Mouse (Mus musculus): Measurements from ENCODE around the gene Espl1. TPM values are rescaled to one million over a fixed set of nuclear protein-coding genes. Genes with fewer than 3 reads are reported as not detected.

Gene Espl1
- 49.8 and 52.5 TPM in 2 replicates for total RNA-seq (2012; rRNA removed)
- 100 to 1,000 TPM in 1 of 2 experiments, 10 to 100 TPM in 1; 94.1 to 142 TPM for polyA plus RNA-seq (2012; ENCODE audit: insufficient read depth in 1 of 2, insufficient read length in 2 of 2, low read depth in 1 of 2, low replicate concordance in 2 of 2, missing spikeins in 1 of 2)

- DNase-seq (ENCODE audit: low read depth, low spot score), result peak; percentile 99
- Histone ChIP-seq H3K9ac (ENCODE audit: control insufficient read depth, low read depth, low read length, poor library complexity, severe bottlenecking) (peak within 1 kb of the TSS; percentile 77), H3K9me3 (replicated peaks; ENCODE audit: insufficient read depth, low read length) (no peaks in the 10 kb centered on the region), H3K4me1 (ENCODE audit: control insufficient read depth in 1 of 2, insufficient read depth in 2 of 2, low read length in 2 of 2) (peaks cover 4 to 8% of the 10 kb centered on the region in 2 experiments; a peak in 3 of 4 replicates), H3K36me3 (ENCODE audit: control insufficient read depth in 1 of 2, insufficient read depth in 2 of 2, low read length in 2 of 2) (peaks cover 2 to 15% of the 10 kb centered on the region in 2 experiments), H3K79me2 (ENCODE audit: control insufficient read depth, insufficient read depth, low read length, poor library complexity) (peaks cover 29% of the 10 kb centered on the region), H3K27ac (ENCODE audit: control insufficient read depth, low read depth, low read length) (peak within 1 kb of the TSS; percentile 33), H3K27me3 (ENCODE audit: control insufficient read depth in 1 of 2, insufficient read depth in 2 of 2, low read length in 2 of 2) (no peaks in the 10 kb centered on the region), H3K4me3 (ENCODE audit: control insufficient read depth in 1 of 2, insufficient read depth in 1 of 2, low read depth in 2 of 2, low read length in 2 of 2) (peak within 1 kb of the TSS; percentile 61 to 72)
- no peak for TF ChIP-seq SMC3 (IDR thresholded peaks at IDR 0.05; ENCODE audit: low read depth, low read length)
- no peak for TF ChIP-seq ZC3H11A (IDR thresholded peaks at IDR 0.05; ENCODE audit: low read depth, low read length)
- no peak for TF ChIP-seq EP300 (IDR thresholded peaks at IDR 0.05; ENCODE audit: low read depth in 1 of 2, low read length in 2 of 2)
- no peak for TF ChIP-seq CTCF (IDR thresholded peaks at IDR 0.05 in 2 of 3, conservative IDR thresholded peaks at IDR 0.05 in 1 of 3; ENCODE audit: control insufficient read depth in 1 of 3, insufficient read depth in 1 of 3, low read depth in 2 of 3, low read length in 3 of 3, poor library complexity in 1 of 3, severe bottlenecking in 1 of 3)
- no peak for TF ChIP-seq MEF2A (IDR thresholded peaks at IDR 0.05; ENCODE audit: extremely low read depth, insufficient replicate concordance, low read depth, low read length, poor library complexity, severe bottlenecking)
- TF ChIP-seq RAD21 (IDR thresholded peaks at IDR 0.05; ENCODE audit: low read depth, low read length), result no peak
- peak; percentile 34; the same call in 1 of the 2 replicates for TF ChIP-seq GATA1 (IDR thresholded peaks at IDR 0.05; ENCODE audit: low read depth, low read length)
- TF ChIP-seq ZMIZ1 (IDR thresholded peaks at IDR 0.05; ENCODE audit: low read depth, low read length), result peak; percentile 98
- no peak for TF ChIP-seq MYB (IDR thresholded peaks at IDR 0.05; ENCODE audit: low read depth, low read length)
- peak; percentile 72 for TF ChIP-seq CHD2 (IDR thresholded peaks at IDR 0.05; ENCODE audit: low read length)
- TF ChIP-seq KAT2A (conservative IDR thresholded peaks at IDR 0.05; ENCODE audit: low read depth, low read length), result peak; percentile 97
- TF ChIP-seq USF1 (IDR thresholded peaks at IDR 0.05; ENCODE audit: low read depth, low read length), result peak; percentile 100
- TF ChIP-seq TCF12 (IDR thresholded peaks at IDR 0.05; ENCODE audit: low read depth, low read length), result peak; percentile 74
- 0 out of 2 replicates have a peak, but pooled peaks have one; percentile 57 for TF ChIP-seq BHLHE40 (IDR thresholded peaks at IDR 0.05; ENCODE audit: borderline replicate concordance, low read depth, low read length)
- no peak for TF ChIP-seq UBTF (IDR thresholded peaks at IDR 0.05; ENCODE audit: borderline replicate concordance, insufficient read depth, low read depth, low read length)
- TF ChIP-seq E2F4 (IDR thresholded peaks at IDR 0.05; ENCODE audit: borderline replicate concordance, low read depth, low read length), result peak; percentile 99
- no peak for TF ChIP-seq MAFK (IDR thresholded peaks at IDR 0.05; ENCODE audit: borderline replicate concordance, low read depth, low read length)
- TF ChIP-seq MAZ (IDR thresholded peaks at IDR 0.05; ENCODE audit: low read depth, low read length), result no peak; the same call in 1 of the 2 replicates
- TF ChIP-seq HCFC1 (IDR thresholded peaks at IDR 0.05; ENCODE audit: low read depth, low read length), result peak; percentile 100
- TF ChIP-seq MAX (IDR thresholded peaks at IDR 0.05; ENCODE audit: low read length), result peak; percentile 99
- TF ChIP-seq NRF1 (IDR thresholded peaks at IDR 0.05; ENCODE audit: insufficient read depth, low read depth, low read length, poor library complexity, severe bottlenecking), result peak; percentile 52; the same call in 1 of the 2 replicates
- TF ChIP-seq RCOR1 (IDR thresholded peaks at IDR 0.05; ENCODE audit: low read depth, low read length), result peak; percentile 30; the same call in 1 of the 2 replicates
- TF ChIP-seq TBP (IDR thresholded peaks at IDR 0.05; ENCODE audit: low read depth, low read length), result peak; percentile 95
- TF ChIP-seq GABPA (IDR thresholded peaks at IDR 0.05; ENCODE audit: low read depth, low read length), result no peak
- peak; percentile 89 for TF ChIP-seq ELF1 (IDR thresholded peaks at IDR 0.05; ENCODE audit: low read depth, low read length)
- TF ChIP-seq SIN3A (IDR thresholded peaks at IDR 0.05; ENCODE audit: low read length), result peak; percentile 99
- TF ChIP-seq NELFE (IDR thresholded peaks at IDR 0.05; ENCODE audit: low read depth, low read length), result peak; percentile 93
- peak; percentile 87 to 95 for TF ChIP-seq USF2 (IDR thresholded peaks at IDR 0.05; ENCODE audit: borderline replicate concordance in 1 of 2, insufficient read depth in 1 of 2, low read depth in 1 of 2, low read length in 2 of 2)
- TF ChIP-seq POLR2AphosphoS5 (IDR thresholded peaks at IDR 0.05; ENCODE audit: borderline replicate concordance, low read depth, low read length), result no peak
- no peak for TF ChIP-seq JUND (IDR thresholded peaks at IDR 0.05; ENCODE audit: low read depth, low read length)
- peak; percentile 99 for TF ChIP-seq MXI1 (IDR thresholded peaks at IDR 0.05; ENCODE audit: low read depth, low read length)
- TF ChIP-seq ETS1 (IDR thresholded peaks at IDR 0.05; ENCODE audit: low read depth, low read length), result peak; percentile 47; the same call in 1 of the 2 replicates
- peak; percentile 21; the same call in 1 of the 2 replicates for TF ChIP-seq ZNF384 (IDR thresholded peaks at IDR 0.05; ENCODE audit: low read depth, low read length)
- peak; percentile 96 for TF ChIP-seq POLR2AphosphoS2 (IDR thresholded peaks at IDR 0.05; ENCODE audit: low read length)
These were observed at the start of gene Espl1 for GRCm38 (mm10) chr15:102295633-102296367. TSS of gene Espl1 (plus strand) at chr15:102296266.

Data from MEL (cell line).